Mouse (Mus musculus): ENCODE measurements around the gene Atp2c1. TPM values are rescaled to one million over a fixed set of nuclear protein-coding genes. Genes with fewer than 3 reads are reported as not detected.

The Atp2c1 gene
- total RNA-seq (2015; ENCODE audit: low replicate concordance) (11.5 and 15.4 TPM in 2 replicates), total RNA-seq (2017; ENCODE audit: low replicate concordance) (29.7 and 33.7 TPM in 2 replicates)

DNA sequence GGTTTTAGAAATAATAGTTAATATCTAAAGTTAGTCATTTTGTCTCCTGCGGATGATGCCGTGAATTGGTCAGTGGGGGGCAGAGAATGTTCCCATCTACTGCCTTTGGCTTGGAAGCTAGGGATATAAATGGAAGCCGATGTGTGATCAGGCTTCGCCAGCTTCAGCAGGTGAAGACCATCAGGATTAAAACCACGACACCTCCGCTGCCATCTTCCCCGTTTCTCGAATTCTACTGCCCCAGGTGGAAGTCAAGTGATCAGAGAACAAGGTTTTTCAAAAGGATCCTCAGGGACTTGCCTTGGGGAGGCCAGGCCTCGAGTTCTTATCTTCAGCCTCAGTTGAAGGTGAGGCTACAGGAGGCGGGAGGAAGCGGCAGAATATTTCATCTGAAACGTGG lies at the start of gene Atp2c1:
Gene Atp2c1 (minus strand): TSS at position 101 of the 400 bp plus-strand sequence.
- no peak for ATAC-seq (replicated peaks; ENCODE audit: low FRiP score, poor library complexity, severe bottlenecking)

DNA sequence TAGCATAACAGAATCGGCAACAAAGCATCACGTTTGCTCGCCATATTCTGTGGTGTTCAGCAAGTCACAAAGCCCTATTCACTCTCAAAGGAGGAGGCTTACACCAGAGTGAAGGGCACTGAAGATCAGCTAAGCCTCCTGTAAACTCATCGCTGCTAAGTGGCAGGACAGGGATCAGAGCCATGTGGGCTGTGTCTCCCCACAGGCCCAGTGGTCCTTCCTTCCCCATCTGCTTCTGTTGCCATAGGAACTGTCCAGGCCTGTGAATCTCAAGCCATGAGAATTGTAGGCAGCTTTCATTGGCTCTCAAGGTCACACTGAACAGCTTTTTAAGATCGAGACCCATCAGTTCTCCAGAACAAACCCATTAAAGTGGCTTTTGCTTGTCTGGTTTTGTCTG lies 30.3 kb upstream of the Atp2c1 start:
- ATAC-seq (replicated peaks; ENCODE audit: low FRiP score, poor library complexity, severe bottlenecking) = no peak

DNA sequence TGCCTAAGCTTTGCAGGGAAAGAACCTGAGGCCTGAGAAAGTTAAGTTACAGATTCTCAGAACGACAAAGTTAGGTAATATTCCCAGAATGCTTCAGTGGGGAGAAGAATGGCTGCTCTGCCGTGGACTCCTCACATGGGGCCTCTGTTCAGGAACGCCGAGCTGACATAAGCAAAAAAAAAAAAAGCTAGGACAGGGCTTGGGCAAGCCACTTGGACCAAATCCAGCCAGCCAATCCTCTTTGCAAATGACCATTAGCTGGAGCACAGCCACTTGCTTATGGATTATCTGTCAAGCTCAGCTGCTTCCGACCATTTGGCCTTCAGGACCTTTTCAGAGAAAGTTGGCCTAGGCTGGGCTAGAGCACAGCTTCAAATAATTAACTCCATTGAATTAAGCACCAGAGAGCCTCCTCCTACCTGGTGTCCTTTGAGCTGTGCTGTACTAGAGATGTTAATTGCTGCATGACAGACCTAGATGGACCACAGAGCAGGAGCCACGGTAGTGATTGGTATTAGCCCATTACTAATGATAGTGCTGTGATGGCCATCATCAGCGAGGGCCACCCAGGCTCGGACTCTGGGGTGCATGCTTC lies 29.1 kb upstream of the Atp2c1 start:
- ATAC-seq (replicated peaks; ENCODE audit: low FRiP score, poor library complexity, severe bottlenecking) = no peak

DNA sequence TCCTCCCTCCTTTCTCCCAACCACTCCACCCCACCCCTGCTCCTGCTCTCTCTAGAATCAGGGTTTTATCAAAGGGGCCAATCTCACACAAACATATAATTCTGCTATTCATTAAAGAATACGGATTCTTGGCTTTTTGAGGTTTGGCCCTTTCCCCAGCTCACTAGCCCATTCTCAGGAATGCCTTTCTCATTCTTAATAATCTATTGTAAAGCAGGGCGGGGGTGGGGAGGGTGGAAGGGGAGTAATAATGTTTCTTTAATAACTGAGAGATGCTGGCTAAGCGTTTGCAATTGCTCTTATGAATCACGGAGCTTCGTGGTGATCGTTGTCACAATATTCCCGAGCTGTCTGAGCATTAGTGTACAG lies 27.3 kb upstream of the Atp2c1 start:
- no peak for ATAC-seq (replicated peaks; ENCODE audit: low FRiP score, poor library complexity, severe bottlenecking)

DNA sequence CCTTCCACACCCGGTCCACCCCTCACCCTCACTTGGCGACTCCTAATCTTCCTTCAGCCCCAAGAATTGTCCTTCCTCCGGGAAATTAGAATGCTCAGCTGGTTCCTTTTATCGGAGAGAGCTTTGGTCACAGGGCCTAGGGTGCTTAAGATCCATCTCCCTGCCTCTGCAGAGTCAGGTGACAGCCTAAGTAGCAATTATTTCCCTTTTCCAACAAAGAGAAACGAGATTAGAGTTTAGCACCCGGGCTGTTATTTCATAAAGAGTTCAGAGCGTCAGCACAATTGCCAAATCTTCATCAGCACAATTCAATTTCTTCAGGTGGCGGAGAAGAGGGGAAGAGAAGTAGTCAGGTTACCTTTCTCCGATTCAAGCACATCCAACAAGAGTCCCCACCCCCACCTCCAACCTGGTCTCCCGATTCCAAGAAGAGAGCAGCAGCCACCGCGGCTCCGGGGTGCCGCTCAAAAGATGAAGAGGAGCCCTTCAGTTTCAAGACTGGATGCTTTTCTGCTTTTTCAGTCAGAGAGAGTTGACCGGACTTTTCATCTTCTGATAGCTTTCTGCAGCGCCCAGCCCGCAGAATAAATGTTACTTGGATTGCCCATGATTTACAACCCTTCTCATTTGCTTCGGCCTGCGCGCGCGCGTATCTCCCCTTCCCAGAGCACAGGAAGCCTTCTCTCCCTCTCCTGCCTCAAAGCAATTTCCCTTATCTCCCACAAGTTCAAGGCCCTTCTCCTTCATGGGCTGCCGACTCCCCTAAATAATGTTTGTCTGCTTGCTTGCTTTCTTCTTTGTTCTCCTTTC lies 26.7 kb upstream of the Atp2c1 start:
- ATAC-seq (replicated peaks; ENCODE audit: low FRiP score, poor library complexity, severe bottlenecking) = no peak

DNA sequence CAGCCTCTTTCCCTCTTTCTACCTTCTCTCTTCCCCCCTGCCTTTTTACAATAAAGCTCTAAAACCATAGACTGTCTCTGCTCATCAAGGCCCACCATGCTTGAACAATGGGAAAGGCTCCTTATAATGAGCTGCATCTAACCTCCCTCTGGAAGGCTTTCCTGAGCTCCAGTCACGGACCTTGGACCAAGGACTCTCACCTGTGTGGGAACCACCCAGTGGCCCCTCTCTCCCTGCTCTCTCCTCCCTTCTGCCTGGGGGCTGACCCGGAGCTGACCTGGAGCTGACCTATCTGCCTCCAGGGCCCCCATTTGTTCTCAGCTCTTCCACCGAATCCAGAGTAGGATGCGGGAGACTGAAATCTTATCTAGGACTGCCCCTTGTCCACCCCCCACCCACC lies 24.3 kb upstream of the Atp2c1 start:
- ATAC-seq (replicated peaks; ENCODE audit: low FRiP score, poor library complexity, severe bottlenecking) = no peak

DNA sequence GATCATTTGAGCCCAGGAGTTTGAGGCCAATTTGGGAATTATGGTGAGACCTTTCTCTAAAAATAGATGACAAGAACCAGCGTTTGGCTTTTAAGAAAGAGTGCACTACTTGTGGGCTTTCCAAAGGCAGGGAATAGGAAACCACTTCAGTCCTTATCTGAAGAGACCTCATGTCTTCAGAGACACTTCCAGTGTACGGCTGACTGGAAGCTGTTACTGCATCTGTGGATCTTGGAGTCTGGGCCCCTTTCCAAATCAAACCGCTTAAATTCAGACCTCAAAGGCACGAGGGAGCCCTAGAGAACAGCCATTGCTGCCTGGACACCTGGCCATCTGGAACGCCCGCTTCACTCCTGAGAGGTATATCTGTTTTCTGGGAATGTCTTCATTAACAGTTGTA lies 22.0 kb upstream of the Atp2c1 start:
- no peak for ATAC-seq (replicated peaks; ENCODE audit: low FRiP score, poor library complexity, severe bottlenecking)

DNA sequence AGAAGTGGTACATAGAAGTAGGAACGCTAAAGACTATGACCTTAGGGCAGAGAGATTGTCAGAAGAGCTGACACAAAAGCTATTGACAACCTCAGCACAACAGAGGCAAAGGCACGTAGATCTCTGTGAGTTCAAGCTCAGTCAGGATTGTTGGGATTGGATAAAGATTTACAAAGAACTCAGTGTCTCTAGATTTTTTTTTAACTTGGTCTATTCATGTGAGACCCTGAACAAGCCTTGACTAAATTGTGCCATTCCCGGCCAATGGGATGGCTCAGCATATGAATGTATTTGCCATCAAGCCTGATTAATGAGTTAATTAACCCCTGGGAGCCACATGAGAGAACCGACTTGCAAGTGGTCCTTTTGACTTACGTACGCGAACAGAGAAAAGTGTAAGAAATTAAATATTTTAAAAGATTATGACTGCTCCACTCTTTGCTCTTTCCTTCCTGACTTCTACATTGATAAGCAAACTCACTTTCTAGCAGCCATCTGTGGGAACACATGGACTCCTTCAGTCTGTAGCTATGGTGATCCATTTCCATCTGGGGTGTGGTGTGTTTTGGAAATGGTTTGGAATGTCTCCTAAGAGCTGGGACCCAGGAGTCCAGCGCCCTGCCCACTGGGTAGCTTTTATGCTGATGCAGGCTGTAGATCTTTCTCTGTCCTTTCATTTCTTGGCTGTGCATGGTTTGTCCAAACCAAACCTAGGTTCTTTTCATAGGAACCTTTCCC lies 17.1 kb upstream of the Atp2c1 start:
- no peak for ATAC-seq (replicated peaks; ENCODE audit: low FRiP score, poor library complexity, severe bottlenecking)

DNA sequence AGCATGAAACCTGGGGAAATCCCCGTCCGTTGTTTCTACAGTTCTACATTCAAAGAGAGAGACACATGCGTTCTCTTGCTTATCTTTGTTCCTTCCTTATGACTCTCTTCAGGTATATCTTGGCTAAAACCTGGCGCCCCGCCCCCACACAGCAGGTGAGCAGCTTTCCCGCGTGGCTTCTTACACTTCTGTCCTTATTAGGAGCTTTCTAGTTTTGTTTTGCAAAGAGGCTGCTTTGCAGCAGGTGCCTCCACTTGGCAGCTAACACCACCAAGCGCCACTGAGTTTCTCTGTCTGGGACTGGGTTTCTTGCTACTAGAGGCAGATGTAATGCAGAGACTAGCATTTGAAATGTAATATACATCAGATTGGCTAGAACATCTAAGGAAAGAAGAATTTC lies 10.4 kb upstream of the Atp2c1 start:
- ATAC-seq (replicated peaks; ENCODE audit: low FRiP score, poor library complexity, severe bottlenecking) = no peak

DNA sequence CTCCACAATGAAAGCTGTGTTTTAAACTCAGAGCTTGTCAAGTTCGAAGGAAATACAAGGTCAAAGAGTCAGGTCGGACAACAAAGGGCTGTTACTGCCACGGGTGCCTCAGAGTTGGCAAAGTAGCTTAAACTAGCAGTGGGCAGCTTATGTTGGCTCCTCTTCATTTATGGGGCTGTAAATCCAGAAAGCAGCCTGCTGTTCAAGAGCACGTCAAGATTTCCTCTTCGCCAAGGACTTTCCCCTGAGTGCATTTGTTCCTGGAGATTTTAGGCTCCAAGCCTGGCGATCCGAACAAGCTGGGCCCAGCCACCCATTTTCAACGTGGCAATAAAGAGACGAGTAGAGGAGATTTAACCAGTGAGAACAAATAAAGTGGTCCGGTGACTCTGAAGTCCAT lies 9.8 kb upstream of the Atp2c1 start:
- ATAC-seq (replicated peaks; ENCODE audit: low FRiP score, poor library complexity, severe bottlenecking) = no peak

DNA sequence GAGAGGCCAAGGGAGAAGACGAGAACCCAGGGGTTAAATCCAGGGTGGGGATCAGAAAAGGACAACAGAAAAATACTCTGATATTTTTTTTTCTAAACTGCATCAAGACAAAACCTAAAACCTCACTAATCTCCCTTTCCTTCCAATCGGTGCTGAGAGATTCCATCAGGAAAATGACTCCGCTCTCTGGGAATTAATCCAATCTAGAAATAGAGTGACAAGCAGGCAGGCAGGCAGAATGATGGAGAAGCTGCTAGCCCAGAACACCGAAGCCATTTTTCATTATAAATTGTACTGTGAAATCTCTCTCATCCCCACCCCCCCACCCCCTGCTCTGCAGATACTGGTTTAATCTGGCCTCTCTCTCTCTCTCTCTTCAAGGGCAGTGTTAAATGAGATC lies 1.8 kb downstream of the Atp2c1 start:
- no peak for ATAC-seq (replicated peaks; ENCODE audit: low FRiP score, poor library complexity, severe bottlenecking)

DNA sequence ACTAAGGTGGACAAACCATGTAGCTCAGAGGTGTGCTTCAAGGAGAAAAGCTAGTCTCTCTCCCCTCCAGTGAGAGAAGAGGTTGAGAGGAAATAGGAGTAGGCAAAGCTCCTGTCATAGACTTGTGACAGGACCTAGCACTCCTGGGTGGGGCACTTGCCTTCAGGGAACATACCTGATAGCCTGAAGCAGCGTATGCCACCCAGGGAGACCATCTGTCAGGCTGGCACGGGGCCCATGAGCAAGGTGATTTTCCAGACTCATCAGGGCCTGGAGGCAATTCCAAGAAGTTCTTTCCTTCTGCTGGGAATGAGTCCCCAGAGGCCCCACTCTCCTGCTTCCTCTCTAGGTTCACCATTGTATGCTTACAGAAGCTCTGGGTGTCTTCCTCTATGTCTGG lies 4.1 kb downstream of the Atp2c1 start:
- no peak for ATAC-seq (replicated peaks; ENCODE audit: low FRiP score, poor library complexity, severe bottlenecking)

DNA sequence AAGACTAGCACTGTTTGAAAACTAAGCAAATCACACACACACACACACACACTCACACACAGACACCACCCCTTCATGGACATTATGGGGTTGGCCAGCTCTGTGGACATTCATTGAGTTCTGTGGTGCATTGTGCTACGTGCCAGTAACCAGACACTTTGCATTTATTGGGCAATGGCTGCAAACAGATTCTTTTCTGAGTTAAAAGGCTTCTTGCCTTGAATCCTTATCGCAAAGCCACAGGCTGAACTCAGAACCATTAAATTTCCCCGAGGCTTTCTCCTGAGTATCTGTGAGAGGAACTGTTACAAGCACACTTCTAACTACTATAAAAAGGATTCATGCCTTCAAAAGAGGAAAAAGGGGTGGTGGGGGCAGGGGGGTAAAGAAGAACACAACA lies 5.1 kb downstream of the Atp2c1 start:
- ATAC-seq (replicated peaks; ENCODE audit: low FRiP score, poor library complexity, severe bottlenecking) = 0 out of 2 replicates have a peak, but pooled peaks have one; percentile 33

DNA sequence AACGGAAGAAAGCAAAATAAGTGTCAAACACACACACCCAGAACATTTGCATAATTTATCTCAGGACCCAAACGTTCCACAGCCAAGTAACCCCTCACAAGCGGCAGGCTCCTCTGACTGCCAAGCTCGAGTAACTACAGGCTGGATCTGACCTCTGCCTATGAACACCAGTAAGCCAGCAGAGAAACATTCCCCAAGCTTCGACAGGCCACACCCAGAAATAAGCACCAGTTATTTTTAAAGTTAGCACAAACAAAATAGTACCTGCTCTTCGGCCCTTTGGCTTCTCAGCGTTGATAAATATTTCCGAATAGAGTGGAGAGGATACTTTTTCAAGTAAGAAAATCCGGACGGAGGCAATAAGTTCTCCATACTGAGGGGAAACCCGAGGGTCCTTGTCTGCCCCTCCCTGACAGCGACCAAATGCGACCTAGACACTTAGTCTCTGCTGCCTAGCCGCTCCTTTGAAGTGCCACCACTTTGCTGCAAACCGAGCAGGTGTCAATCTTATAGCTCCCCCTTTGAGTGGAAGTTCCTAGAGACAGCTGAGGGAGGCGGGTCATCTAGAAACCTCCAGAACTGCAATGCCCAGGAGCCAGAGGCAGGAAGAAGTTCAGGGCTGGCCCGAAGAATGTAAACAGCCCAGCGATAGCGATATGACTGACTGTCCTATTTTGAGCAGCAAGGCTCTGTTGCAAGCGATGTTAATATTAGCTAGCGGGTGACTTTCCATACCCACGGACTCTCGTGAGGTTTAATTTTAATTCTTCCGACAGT lies 6.2 kb downstream of the Atp2c1 start:
- ATAC-seq (replicated peaks; ENCODE audit: low FRiP score, poor library complexity, severe bottlenecking) = peak; percentile 63

DNA sequence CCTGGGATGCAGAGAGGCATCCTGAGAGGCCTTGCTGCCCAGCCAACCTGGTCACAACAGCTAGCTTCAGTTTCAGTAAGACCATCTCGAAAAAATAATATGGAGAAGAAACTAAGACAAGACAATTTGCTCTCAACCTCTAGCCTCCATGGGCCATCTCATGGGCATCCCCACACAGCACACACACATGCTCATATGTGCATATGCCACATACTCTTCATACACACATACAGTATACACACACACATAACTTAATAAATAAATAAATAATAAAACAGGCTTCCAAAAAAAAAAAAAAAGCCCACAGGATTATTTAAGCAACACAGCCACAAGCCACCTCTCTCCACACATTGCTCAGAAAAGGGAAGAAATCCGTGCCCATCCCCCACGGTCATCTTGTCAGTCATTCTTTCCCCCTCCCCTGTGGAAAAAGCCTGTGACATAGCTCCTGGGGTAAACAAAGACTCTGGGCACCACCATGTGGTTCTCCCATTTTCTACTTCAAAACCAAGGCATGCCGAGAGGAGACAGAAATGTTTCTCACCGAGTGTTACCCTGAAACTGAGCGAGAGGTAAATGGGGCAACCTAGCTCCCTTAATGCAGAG lies 7.7 kb downstream of the Atp2c1 start:
- ATAC-seq (replicated peaks; ENCODE audit: low FRiP score, poor library complexity, severe bottlenecking) = no peak

DNA sequence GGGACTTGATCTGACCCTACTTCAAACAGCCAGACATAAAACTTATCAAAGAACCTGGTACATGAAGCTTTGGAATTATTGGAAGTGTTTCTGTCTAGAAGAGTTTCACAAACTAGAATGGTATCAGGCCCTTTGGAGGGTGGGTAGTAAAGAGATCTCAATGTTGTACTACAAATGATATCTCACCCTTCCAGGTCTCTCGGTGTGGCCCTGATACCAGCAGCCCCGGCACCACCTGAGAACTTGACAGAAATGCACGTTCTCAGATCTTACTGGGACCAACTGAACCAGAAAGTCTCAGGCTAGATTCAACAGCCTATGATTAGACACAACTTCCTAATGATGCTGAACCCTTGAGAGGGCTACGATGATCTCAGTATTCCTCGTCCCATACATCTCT lies 23.4 kb downstream of the Atp2c1 start:
- ATAC-seq (replicated peaks; ENCODE audit: low FRiP score, poor library complexity, severe bottlenecking) = no peak

DNA sequence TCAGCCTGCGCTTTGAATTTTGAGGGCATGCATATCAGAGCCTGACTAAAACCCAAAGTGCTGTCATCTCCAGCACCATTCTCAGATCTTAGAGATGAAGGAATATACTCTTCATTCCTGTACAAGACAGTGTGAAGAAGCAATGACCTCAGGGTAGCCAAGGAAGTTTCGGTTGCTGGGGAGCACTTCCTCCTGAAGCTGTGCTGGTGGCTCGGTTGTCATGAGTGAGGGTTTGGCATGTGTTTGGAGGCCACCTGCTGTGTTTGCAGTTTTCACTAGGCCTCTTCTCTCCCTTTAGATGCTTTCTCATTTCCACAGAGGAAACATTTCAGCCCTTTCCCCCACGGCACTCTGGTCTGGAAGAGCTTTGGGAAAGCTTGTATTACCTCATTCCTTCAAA lies 24.7 kb downstream of the Atp2c1 start:
- ATAC-seq (replicated peaks; ENCODE audit: low FRiP score, poor library complexity, severe bottlenecking) = no peak

DNA sequence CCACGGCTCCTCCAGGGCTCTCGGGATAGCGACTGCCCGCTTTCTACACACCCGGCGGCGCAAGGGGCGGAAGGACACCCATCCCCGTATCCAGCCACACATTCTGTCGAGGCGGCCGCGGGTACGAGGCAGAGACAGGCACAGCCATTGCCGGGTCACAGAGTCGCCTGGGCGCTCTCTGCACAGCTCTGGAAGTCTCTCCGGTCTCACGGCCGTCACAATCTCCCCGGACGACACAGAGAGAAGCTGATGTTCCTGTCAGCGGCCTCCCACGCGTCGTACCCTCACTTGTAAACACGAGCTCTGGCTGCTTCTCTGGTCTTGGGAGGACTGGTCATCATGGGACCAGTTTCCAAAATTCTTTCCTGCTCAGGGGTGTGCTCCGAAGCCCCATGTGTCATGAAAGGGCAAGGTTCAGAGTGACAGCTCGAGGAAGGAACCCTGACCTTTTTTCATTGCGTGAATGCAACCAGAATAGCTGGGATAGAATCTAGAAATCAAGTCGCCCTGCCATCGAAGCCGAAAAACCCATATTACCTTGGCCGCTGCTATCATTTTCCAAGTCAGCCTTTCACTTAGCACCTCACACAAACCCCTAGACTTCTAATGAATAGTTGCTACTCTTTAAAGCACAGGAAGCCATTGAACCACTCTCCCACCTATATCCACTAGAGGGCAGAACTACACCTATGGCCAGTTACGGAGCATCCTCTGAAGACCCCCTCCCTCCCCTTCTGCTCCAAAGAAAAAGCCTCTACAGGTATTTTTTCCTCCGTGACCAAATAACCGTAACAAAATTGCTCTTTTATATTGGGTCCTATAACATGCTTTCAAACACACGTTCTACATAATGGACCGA lies 31.6 kb downstream of the Atp2c1 start:
- ATAC-seq (replicated peaks; ENCODE audit: low FRiP score, poor library complexity, severe bottlenecking) = peak; percentile 79
